Mouse (Mus musculus) heart, embryonic 15.5 days (tissue): Measurements from ENCODE around the gene Hnrnpu. TPM values are rescaled to one million over a fixed set of nuclear protein-coding genes. Genes with fewer than 3 reads are reported as not detected.
"Not testable (repeated sequence)": the region's sequence is repeated elsewhere in the genome, so short reads cannot be mapped to it uniquely, and the experiment has no call there.

Source experiments
- ATAC-seq: fragments of 200-750 bp; cut with Nextera tagmentation; replicated peaks from 2 replicates; pipeline ENCODE4 v1.8.0; 2017; ENCODE audit warnings: low read depth, moderate TSS enrichment; ENCODE audit not compliant: insufficient number of reproducible peaks, insufficient read depth, low FRiP score
- H3K27ac ChIP-seq: fragments of 300-500 bp; sonication (generic); 2 replicates; pipeline ENCODE4 v1.5.1; 2015; ENCODE audit warnings: mild to moderate bottlenecking, inconsistent platforms
- H3K27me3 ChIP-seq: fragments of 300-500 bp; sonication (generic); 2 replicates; pipeline ENCODE4 v1.6.1; 2015; ENCODE audit warnings: inconsistent platforms
- H3K36me3 ChIP-seq: fragments of 300-500 bp; sonication (generic); 2 replicates; pipeline ENCODE4 v1.6.1; 2015; ENCODE audit warnings: mild to moderate bottlenecking, inconsistent platforms
- H3K4me1 ChIP-seq: fragments of 300-500 bp; sonication (generic); replicated peaks from 2 replicates; pipeline ENCODE4 v1.6.1; 2015; ENCODE audit warnings: inconsistent platforms
- H3K4me2 ChIP-seq: fragments of 300-500 bp; sonication (generic); 2 replicates; pipeline ENCODE4 v1.6.1; 2015; ENCODE audit warnings: inconsistent platforms, mild to moderate bottlenecking, moderate library complexity
- H3K4me3 ChIP-seq: fragments of 300-500 bp; sonication (generic); 2 replicates; pipeline ENCODE4 v1.5.1; 2015; ENCODE audit warnings: mild to moderate bottlenecking, inconsistent platforms
- H3K9ac ChIP-seq: fragments of 300-500 bp; sonication (generic); 2 replicates; pipeline ENCODE4 v1.6.1; 2015; ENCODE audit warnings: mild to moderate bottlenecking, inconsistent platforms
- H3K9me3 ChIP-seq: fragments of 300-500 bp; sonication (generic); replicated peaks from 2 replicates; pipeline ENCODE4 v1.6.1; 2016; ENCODE audit warnings: inconsistent platforms
- WGBS: fragments of 180-500 bp; shearing (Covaris S2); methylation state at CpG from one replicate; pipeline ENCODE4 v1.1.7; 2015; ENCODE audit warnings: mixed read lengths; 5-methylcytosine and 5-hydroxymethylcytosine counted together
- polyA plus RNA-seq: library from polyadenylated mRNA; unstranded; fragments of >200 nt; fragmentation: Nextera tagmentation; extraction: Ambion mirVana; gene quantifications from 2 replicates; pipeline ENCODE4 v1.2.1, GENCODE M21; 2015

The Hnrnpu gene
- polyA plus RNA-seq, 1 experiment from 2014 or later: 227 TPM

DNA sequence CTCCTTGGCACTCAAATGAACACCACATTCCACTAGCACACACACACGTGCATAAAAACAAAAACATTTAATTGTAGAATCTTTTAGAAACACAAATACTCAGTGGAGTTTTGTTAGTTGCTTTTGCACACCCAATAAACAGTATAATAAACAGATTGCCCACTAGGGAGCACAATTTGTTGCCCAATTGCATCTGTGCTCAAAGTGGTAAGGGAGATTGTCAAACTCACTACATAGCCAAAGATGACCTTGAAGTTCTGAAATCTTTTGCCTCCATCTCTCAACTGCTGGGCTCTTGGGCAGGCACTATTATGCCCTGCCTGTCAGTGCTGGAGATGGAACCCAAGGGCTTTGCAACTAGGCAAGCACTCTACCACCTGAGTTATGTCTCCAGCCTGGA is 27.5 kb downstream of the Hnrnpu start:
- Histone ChIP-seq H3K27me3 (no peaks in the 10 kb centered on the region), H3K4me2 (no peak overlapping the region), H3K27ac (no peak overlapping the region), H3K4me1 (peaks cover 5% of the 10 kb centered on the region), H3K36me3 (no peaks in the 10 kb centered on the region), H3K4me3 (no peak overlapping the region), H3K9ac (no peak overlapping the region), H3K9me3 (no peaks in the 10 kb centered on the region)
- WGBS: 56% methylated on average over 1 of the region's 1 CpGs
- ATAC-seq: no peak

DNA sequence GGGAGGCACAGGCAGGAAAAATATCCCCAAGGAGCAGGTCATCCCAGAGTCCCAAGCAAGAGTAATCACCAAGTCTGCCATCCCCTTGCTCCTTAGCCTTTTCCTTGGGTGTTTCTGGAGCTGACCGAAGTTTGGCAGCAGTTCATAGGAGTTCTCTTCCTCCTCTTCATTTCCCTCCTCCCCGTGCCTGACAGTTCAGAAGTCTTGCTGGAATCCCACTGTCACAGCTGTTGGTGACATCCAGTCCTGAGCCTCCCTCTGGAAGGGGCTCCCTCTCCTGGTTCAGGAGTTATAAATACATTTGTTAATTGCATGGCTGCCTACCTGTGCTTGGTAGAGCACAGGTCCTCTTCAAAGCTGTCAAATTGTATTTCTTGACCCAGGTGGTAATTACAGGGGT is 28.1 kb downstream of the Hnrnpu start:
- Histone ChIP-seq H3K4me2 (no peak overlapping the region), H3K36me3 (no peaks in the 10 kb centered on the region), H3K4me3 (no peak overlapping the region), H3K4me1 (peaks cover 5% of the 10 kb centered on the region), H3K9me3 (no peaks in the 10 kb centered on the region), H3K27ac (no peak overlapping the region), H3K9ac (no peak overlapping the region), H3K27me3 (no peaks in the 10 kb centered on the region)
- no peak for ATAC-seq
- 46% methylated on average over 2 of the region's 2 CpGs for WGBS

DNA sequence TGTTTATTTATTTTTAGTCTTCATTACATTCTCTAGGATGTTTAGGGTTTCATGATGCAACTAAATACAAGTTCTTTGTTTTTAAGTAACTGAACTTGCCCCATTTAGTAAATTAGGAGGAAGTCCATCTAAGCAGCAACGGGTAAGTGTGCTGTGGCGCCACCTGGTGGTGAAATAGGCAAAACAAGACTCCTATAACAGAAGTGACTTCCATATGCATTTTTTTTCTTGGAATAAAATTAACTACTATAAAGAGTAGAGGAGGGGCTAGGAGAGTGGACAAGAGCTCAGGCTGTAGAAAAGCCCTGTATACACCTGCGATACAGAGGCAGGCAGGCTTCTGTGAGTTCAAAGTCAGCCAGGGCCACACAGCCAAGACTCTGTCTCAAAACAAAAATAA is 34.2 kb downstream of the Hnrnpu start:
- H3K4me2 ChIP-seq: no peak overlapping the region
- H3K4me3 ChIP-seq: no peak overlapping the region
- H3K9me3 ChIP-seq: no peaks in the 10 kb centered on the region
- no peaks in the 10 kb centered on the region for H3K27me3 ChIP-seq
- H3K27ac ChIP-seq: no peak overlapping the region
- no peaks in the 10 kb centered on the region for H3K36me3 ChIP-seq
- 17% methylated on average over 3 of the region's 3 CpGs for WGBS
- no peaks in the 10 kb centered on the region for H3K4me1 ChIP-seq
- no peak for ATAC-seq
- H3K9ac ChIP-seq: no peak overlapping the region

DNA sequence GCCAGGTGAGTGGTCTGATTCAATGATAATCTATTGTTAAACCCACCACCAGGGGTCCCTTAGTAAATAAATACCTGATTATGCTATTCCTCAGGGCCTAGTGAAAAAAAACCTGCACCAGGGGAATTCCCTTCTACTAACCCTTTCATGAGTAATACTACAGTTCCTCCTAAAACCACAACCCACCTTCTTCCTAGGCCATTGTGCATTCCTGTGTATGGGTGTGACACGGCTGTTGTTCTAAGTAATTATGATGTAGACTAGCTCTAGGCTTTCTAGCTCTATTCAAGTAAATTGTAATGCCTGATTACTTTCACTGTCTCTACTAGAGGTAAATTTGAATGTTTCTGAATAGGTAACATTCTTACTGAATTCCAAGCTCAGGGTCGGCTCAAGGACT is 36.3 kb downstream of the Hnrnpu start:
- not testable (repeated sequence) for H3K4me3 ChIP-seq, H3K27ac ChIP-seq, H3K9me3 ChIP-seq, H3K9ac ChIP-seq, H3K4me1 ChIP-seq, H3K27me3 ChIP-seq, H3K36me3 ChIP-seq, H3K4me2 ChIP-seq, ATAC-seq
- 85% methylated on average over 2 of the region's 2 CpGs for WGBS

DNA sequence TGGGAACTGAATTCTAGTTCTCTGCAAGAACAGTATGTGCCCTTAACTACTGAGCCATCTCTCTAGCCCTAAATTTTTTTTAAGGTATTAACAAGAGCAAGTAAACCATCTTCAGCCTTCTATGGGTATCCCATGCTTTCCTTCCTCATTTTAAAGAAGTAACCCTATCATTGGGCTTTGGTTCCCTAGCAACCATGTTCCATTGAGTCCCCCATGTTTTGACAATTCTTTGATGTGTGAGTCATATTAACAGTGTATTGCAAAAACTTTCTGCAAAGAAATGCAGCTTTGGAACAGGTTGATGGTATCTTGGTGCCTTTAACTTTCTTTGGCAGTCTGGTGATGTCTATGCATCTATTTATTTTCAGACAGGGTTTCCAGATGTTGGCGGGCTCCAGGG is 43.5 kb downstream of the Hnrnpu start:
- H3K27me3 ChIP-seq: no peaks in the 10 kb centered on the region
- H3K27ac ChIP-seq: no peak overlapping the region
- 81% methylated on average over 1 of the region's 1 CpGs for WGBS
- H3K4me2 ChIP-seq: no peak overlapping the region
- H3K9me3 ChIP-seq: no peaks in the 10 kb centered on the region
- H3K36me3 ChIP-seq: no peaks in the 10 kb centered on the region
- H3K4me3 ChIP-seq: no peak overlapping the region
- H3K9ac ChIP-seq: no peak overlapping the region
- ATAC-seq: no peak
- no peaks in the 10 kb centered on the region for H3K4me1 ChIP-seq

DNA sequence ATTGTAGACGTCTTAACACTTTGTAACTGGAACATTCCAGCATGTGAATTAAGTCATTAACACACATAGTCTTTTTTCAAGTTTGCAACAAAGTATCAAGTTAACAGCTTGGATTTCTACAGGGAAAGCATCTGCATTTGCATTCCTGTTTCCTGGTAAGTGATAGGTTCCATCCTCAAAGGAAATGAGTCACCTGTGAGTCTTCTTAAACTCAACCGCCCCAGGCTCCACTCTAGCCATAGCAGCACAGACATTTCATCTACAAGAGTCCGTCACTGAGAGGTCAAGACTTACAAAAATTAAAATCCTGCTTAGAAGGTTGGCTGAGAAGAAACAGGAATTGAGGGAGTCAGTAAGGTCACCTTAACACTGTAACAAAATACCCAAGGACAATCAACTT is 45.9 kb downstream of the Hnrnpu start:
- WGBS: 75% methylated on average over 3 of the region's 3 CpGs
- no peaks in the 10 kb centered on the region for H3K9me3 ChIP-seq
- H3K4me3 ChIP-seq: no peak overlapping the region
- no peak overlapping the region for H3K4me2 ChIP-seq
- no peak overlapping the region for H3K9ac ChIP-seq
- no peak for ATAC-seq
- no peaks in the 10 kb centered on the region for H3K4me1 ChIP-seq
- H3K27ac ChIP-seq: no peak overlapping the region
- H3K27me3 ChIP-seq: no peaks in the 10 kb centered on the region
- H3K36me3 ChIP-seq: no peaks in the 10 kb centered on the region

DNA sequence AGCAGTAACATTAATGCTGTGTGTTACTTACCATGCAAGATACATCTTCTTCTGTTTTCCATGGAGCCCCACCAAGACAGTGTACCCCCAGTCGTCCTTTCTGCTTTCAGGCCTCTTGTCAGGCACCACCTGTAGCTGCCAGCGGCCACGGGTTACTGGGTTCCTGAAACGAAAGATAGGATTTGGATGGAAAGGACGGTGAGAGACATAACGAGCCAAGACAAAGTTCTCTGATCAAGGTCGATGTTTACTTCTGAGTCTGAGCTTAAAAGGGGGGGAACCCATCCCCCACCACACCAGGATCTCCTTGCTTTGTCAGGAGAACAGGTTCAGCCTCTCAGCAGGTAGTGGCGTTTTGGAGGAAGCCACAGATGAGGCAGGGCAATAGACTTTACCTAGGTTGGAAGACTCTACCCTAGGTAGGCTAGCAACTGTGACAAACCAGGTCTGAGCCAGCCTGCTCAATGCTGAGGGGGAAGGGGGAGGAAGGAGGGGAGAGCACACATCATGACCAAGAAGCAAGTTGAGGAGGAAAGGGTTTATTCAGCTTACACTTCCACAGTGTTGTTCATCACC is 49.9 kb downstream of the Hnrnpu start:
- Histone ChIP-seq H3K9ac (no peak overlapping the region), H3K4me1 (no peaks in the 10 kb centered on the region), H3K27ac (no peak overlapping the region), H3K9me3 (no peaks in the 10 kb centered on the region), H3K27me3 (no peaks in the 10 kb centered on the region), H3K4me3 (no peak overlapping the region), H3K36me3 (no peaks in the 10 kb centered on the region), H3K4me2 (no peak overlapping the region)
- ATAC-seq: no peak
- 57% methylated on average over 8 of the region's 8 CpGs for WGBS

DNA sequence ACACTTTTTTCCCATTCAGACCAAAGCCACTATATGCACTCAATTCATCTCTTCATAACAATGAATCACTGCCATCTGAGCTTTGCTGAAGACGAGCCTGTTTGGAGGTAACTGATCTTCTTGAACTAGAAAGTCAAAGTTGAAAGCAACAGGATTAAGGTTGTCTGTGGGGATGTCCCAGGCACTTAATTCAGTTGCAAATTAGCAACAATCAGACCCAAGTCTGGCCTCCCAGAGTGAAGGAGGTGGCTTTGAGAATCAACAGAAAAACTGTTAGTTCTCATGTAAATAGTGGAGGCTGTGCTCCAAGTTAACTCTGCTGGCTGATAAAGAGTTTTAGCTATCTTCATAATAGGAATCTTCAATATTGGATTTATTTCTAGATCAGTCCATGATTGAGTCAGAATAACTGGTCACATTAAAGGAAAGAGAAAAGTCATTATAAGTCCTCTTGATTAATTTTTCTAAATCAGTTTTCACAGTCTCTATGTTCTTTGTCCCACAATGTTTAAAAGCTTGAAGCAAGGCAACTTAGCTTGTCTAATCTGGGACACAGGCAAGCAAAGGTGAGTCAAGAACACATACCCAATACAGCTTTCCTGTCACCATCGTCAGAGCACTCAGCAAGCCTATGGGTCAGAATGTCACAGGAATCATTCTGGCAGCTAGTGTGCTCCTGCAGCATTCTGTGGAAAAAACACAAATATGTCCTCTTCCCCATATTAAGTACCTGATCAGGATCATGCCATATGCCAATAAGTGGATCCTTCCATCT is 53.5 kb downstream of the Hnrnpu start:
- Histone ChIP-seq H3K4me3 (no peak overlapping the region), H3K9ac (no peak overlapping the region), H3K36me3 (no peaks in the 10 kb centered on the region), H3K9me3 (no peaks in the 10 kb centered on the region), H3K4me1 (no peaks in the 10 kb centered on the region), H3K27me3 (no peaks in the 10 kb centered on the region), H3K27ac (no peak overlapping the region), H3K4me2 (no peak overlapping the region)
- ATAC-seq: no peak
- 75% methylated on average over 2 of the region's 2 CpGs for WGBS

DNA sequence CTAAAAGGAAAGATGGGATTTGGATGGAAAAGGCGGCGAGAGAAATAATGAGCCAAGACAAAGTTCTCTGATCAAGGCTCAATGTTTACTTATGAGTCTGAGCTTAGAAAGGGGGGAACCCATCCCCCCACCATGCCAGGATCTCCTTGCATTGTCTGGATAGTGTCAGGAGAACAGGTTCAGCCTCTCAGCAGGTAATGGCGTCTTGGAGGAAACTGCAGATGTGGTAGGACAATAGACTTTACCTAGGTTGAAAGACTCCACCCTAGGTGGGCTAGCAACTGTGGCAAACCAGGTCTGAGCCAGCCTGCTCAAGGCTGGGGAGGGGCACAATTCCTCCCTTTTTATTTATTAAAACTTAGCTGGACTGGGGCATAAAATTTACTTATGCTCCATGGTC is 54.3 kb downstream of the Hnrnpu start:
- 81% methylated on average over 3 of the region's 3 CpGs for WGBS
- H3K9me3 ChIP-seq, H3K36me3 ChIP-seq: not testable (repeated sequence)

DNA sequence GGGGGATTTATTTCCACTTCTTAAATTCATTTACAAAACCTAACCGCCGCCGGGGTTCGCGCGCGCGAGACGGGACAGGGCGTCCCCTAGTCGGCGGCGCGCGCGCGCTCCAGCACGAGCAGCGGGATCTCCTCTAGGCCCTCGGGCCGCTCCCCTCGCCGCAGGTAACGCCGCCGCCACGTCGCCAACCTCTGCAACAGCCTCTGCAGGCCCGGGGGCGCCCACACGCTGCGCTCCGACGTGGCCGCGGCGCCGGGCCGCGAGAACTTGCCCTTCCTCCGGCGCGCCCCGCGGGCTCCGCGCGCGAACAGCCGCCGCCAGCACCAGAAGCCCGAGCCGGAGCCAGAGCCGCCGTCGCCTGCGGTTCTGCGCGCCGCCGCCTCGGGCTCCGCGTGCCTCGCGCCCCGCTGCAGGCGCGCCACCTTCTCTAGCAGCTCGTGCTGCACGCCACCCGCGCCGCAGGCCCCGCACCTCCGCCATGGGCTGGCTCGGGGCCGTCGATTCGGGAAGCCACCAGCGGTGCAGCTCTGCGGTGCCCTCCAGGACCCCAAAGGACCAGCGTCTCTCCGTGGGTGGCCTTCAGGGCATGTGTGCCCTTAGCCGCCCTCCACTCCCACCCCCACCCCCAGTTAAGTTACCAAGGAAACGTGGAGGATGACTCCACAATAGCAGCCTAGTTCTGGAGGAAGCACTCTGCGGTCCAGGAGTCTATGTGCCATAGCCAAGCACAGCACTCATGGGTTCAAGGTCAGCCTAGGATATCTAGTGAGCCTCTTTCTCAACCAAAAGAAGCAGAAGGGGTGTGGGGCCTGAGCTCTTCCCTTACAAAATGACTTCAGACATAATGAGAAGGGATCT is 61.3 kb downstream of the Hnrnpu start:
- under 1% methylated on average over 85 of the region's 87 CpGs for WGBS

More for the DNA sequence above, 54.3 kb downstream of the Hnrnpu start:
- H3K4me3 ChIP-seq, H3K4me2 ChIP-seq, H3K4me1 ChIP-seq, H3K27me3 ChIP-seq, ATAC-seq, H3K27ac ChIP-seq, H3K9ac ChIP-seq: not testable (repeated sequence)

DNA sequence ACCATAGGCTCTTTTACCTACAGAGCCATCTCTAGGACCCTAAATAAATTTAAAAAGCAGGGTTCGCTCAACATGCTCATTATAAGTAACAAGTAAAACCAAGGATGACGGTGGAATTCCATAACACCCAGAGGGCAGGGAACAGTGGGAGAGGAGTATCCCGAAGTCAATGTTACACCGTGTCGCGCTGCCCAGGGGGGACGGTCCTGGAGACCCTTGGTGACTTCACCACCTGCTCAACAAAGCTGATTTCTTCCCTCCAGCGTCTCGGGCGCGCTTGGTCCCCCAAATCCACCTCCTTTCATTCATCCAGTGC is 61.9 kb downstream of the Hnrnpu start:
- 6% methylated on average over 11 of the region's 11 CpGs for WGBS
- peak overlapping the region; percentile 67; the same call in 1 of the 2 replicates for H3K27ac ChIP-seq
- H3K4me2 ChIP-seq: peak overlapping the region; percentile 87
- H3K36me3 ChIP-seq: no peaks in the 10 kb centered on the region
- H3K9ac ChIP-seq: peak overlapping the region; percentile 76
- peak overlapping the region; percentile 70 for H3K4me3 ChIP-seq
- no peaks in the 10 kb centered on the region for H3K27me3 ChIP-seq
- ATAC-seq: no peak
- no peaks in the 10 kb centered on the region for H3K9me3 ChIP-seq
- H3K4me1 ChIP-seq: peaks cover 7% of the 10 kb centered on the region; the same call in 1 of the 2 replicates

More for the DNA sequence above, 61.3 kb downstream of the Hnrnpu start:
- peak overlapping the region; percentile 70 for H3K4me3 ChIP-seq
- ATAC-seq: peak; percentile 81
- no peaks in the 10 kb centered on the region for H3K9me3 ChIP-seq
- peaks cover 7% of the 10 kb centered on the region; the same call in 1 of the 2 replicates for H3K4me1 ChIP-seq
- H3K9ac ChIP-seq: peak overlapping the region; percentile 76
- H3K27me3 ChIP-seq: no peaks in the 10 kb centered on the region
- peak overlapping the region; percentile 87 for H3K4me2 ChIP-seq
- H3K36me3 ChIP-seq: no peaks in the 10 kb centered on the region
- H3K27ac ChIP-seq: peak overlapping the region; percentile 67
